Mouse (Mus musculus): Measurements from ENCODE around the gene St5. TPM values are rescaled to one million over a fixed set of nuclear protein-coding genes. Genes with fewer than 3 reads are reported as not detected.

St5 gene
- polyA plus RNA-seq, 1 experiment: 1.0 TPM

DNA sequence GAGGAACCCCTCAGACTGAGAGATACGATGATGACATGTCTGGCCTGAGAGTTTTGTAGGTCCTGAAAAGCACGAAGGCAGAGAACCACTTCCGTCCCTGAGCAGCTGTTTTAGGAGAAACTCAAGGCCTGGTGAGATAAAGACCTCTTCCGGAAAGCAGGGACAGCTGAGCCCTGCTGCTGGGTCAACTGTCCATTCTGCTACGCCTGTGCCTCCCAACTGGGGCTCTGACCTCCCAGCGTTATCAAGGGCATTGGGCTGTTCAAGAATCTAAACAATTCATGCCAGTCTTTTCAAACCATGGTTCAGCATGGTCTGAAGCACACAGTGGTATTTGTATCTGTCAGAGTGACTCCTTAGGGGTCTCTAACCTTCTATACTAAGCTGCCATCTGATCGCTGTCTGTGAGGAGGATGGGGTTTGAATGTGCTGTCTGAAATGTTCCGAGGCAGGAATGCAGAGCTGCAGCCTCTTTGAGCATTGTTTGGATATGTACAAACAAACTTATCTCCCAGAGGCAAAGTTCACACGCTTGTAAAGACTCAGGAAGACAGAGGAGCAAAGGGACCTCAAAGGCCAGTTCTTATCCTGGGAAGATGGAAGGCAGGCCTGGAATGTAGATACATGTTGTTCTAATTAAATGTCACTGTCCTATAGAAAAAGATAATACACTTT is 74.3 kb downstream of the St5 start:
- Histone ChIP-seq H3K27ac (ENCODE audit: insufficient read depth, low read depth, low read length) (no peak overlapping the region), H3K4me1 (ENCODE audit: control insufficient read depth, insufficient read depth, low read length) (peaks cover 3% of the 10 kb centered on the region; the same call in 1 of the 2 replicates), H3K4me3 (ENCODE audit: insufficient read depth, low read length) (no peak overlapping the region)
- TF ChIP-seq CTCF (IDR thresholded peaks at IDR 0.05; ENCODE audit: low read depth, low read length): no peak
- no peak for TF ChIP-seq POLR2A (IDR thresholded peaks at IDR 0.05; ENCODE audit: borderline replicate concordance, low read depth, low read length)

DNA sequence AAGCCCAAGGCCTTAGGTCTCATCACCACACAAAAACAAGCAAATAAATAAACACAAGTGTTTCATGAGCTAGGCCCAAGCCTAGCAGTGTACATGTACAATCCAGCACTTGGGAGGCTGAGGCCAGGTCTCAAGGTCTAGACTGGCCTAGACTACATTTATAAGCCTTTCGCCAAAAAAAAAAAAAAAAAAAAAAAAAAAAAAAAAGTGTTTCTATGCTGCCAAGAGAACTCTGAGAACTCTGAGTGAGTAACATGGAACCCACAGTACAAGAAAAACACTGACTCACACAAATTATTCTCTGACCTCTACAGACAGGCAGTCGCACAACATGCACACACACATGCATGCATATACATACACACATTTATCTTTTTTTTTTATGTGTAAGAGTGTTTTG is 75.6 kb downstream of the St5 start:
- Histone ChIP-seq H3K4me1 (ENCODE audit: control insufficient read depth, insufficient read depth, low read length) (peaks cover 3% of the 10 kb centered on the region; the same call in 1 of the 2 replicates), H3K27ac (ENCODE audit: insufficient read depth, low read depth, low read length) (no peak overlapping the region), H3K4me3 (ENCODE audit: insufficient read depth, low read length) (no peak overlapping the region)
- TF ChIP-seq POLR2A (IDR thresholded peaks at IDR 0.05; ENCODE audit: borderline replicate concordance, low read depth, low read length) (no peak), CTCF (IDR thresholded peaks at IDR 0.05; ENCODE audit: low read depth, low read length) (no peak)

DNA sequence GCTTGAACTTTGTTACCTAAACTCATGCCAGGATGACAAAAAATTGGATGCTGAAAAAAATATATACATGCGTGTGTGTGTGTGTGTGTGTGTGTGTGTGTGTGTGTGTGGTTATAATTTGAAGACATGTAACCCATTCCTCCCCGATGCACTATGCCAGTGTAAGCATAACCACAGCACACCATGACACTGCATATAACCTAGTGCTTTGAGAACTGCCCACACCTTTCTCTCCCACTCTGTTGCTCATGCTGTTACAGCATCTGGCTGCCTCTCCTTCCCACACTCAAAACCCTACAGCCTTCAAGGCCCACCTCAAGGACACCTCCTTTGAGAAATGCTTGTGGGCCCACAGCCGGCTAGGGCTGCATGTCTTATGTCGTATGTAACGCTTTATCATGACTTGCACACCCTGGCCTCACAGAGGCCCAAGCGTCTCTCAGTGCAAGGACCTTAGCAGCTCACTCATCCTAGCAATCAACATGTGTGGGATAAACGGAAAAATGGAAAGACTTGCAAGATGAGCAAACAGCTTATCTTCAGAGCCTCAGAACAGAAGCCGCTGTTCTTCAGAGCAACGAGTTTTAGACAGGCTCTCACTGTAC is 81.1 kb downstream of the St5 start:
- Histone ChIP-seq H3K4me3 (ENCODE audit: insufficient read depth, low read length) (no peak overlapping the region), H3K4me1 (ENCODE audit: control insufficient read depth, insufficient read depth, low read length) (peaks cover 4% of the 10 kb centered on the region), H3K27ac (ENCODE audit: insufficient read depth, low read depth, low read length) (no peak overlapping the region)
- no peak for TF ChIP-seq CTCF (IDR thresholded peaks at IDR 0.05; ENCODE audit: low read depth, low read length)

DNA sequence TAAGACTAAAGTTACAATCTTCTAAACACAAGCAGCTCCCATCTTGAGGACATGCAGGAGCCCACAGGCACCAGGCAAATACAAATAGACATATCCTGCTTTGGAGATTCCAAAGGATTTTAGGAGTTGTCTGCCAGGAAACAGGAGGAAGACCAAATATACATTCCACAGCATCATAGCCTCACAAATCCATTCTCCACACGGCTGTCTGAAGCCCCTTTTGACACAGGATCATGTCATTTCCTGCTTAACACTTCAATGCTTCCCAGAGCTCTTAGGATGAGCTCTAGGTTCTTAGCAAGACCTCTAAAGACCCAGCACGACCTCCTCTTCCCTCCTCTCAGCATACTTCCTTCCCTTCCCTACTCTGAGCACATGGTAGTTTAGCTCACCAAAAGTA is 82.4 kb downstream of the St5 start:
- H3K27ac ChIP-seq (ENCODE audit: insufficient read depth, low read depth, low read length): no peak overlapping the region
- H3K4me1 ChIP-seq (ENCODE audit: control insufficient read depth, insufficient read depth, low read length): peaks cover 4% of the 10 kb centered on the region
- H3K4me3 ChIP-seq (ENCODE audit: insufficient read depth, low read length): no peak overlapping the region
- TF ChIP-seq CTCF (IDR thresholded peaks at IDR 0.05; ENCODE audit: low read depth, low read length) (no peak), POLR2A (IDR thresholded peaks at IDR 0.05; ENCODE audit: borderline replicate concordance, low read depth, low read length) (no peak)

GRCm38 (mm10) chr7:109620288-109620687 is 83.1 kb downstream of the St5 start:
- H3K27ac ChIP-seq (ENCODE audit: insufficient read depth, low read depth, low read length): no peak overlapping the region
- no peak overlapping the region for H3K4me3 ChIP-seq (ENCODE audit: insufficient read depth, low read length)
- no peak for TF ChIP-seq CTCF (IDR thresholded peaks at IDR 0.05; ENCODE audit: low read depth, low read length)
- TF ChIP-seq POLR2A (IDR thresholded peaks at IDR 0.05; ENCODE audit: borderline replicate concordance, low read depth, low read length): no peak
- peaks cover 4% of the 10 kb centered on the region for H3K4me1 ChIP-seq (ENCODE audit: control insufficient read depth, insufficient read depth, low read length)

DNA sequence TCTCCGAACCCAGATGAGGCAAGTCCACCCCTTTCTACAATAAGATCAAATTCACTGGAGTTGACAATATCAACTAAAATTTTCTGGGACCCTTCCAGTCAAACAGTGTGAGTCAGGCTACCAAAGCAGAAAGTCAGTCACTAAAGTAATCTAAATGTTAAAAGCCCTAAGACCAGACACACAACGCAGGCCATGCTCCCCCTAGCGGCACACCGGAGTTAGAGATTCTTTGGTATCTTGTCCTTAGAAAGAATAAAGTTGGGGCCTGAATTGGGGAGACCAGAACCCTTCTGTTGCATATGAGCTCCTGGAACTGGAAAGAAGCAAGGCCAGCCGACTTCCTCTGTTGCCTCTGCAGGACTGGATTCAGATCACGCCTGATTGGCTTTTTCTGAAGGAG is 84.7 kb downstream of the St5 start:
- Histone ChIP-seq H3K4me1 (ENCODE audit: control insufficient read depth, insufficient read depth, low read length) (peaks cover 10% of the 10 kb centered on the region), H3K27ac (ENCODE audit: insufficient read depth, low read depth, low read length) (no peak overlapping the region), H3K4me3 (ENCODE audit: insufficient read depth, low read length) (no peak overlapping the region)
- TF ChIP-seq CTCF (IDR thresholded peaks at IDR 0.05; ENCODE audit: low read depth, low read length): peak; percentile 91
- no peak for TF ChIP-seq POLR2A (IDR thresholded peaks at IDR 0.05; ENCODE audit: borderline replicate concordance, low read depth, low read length)

- no peak overlapping the region for H3K27ac ChIP-seq (ENCODE audit: insufficient read depth, low read depth, low read length)
- no peak overlapping the region for H3K4me3 ChIP-seq (ENCODE audit: insufficient read depth, low read length)
- peaks cover 15% of the 10 kb centered on the region for H3K4me1 ChIP-seq (ENCODE audit: control insufficient read depth, insufficient read depth, low read length)
- TF ChIP-seq CTCF (IDR thresholded peaks at IDR 0.05; ENCODE audit: low read depth, low read length) (no peak), POLR2A (IDR thresholded peaks at IDR 0.05; ENCODE audit: borderline replicate concordance, low read depth, low read length) (no peak)
Observed at GRCm38 (mm10) chr7:109617838-109618237, 85.6 kb downstream of the St5 start.

GRCm38 (mm10) chr7:109616034-109616979 is 87.1 kb downstream of the St5 start:
- H3K4me1 ChIP-seq (ENCODE audit: control insufficient read depth, insufficient read depth, low read length): peaks cover 16% of the 10 kb centered on the region
- no peak for TF ChIP-seq CTCF (IDR thresholded peaks at IDR 0.05; ENCODE audit: low read depth, low read length)
- no peak for TF ChIP-seq POLR2A (IDR thresholded peaks at IDR 0.05; ENCODE audit: borderline replicate concordance, low read depth, low read length)
- H3K27ac ChIP-seq (ENCODE audit: insufficient read depth, low read depth, low read length): no peak overlapping the region
- peak overlapping the region; percentile 44 for H3K4me3 ChIP-seq (ENCODE audit: insufficient read depth, low read length)

- Histone ChIP-seq H3K4me3 (ENCODE audit: insufficient read depth, low read length) (no peak overlapping the region), H3K27ac (ENCODE audit: insufficient read depth, low read depth, low read length) (no peak overlapping the region), H3K4me1 (ENCODE audit: control insufficient read depth, insufficient read depth, low read length) (peaks cover 16% of the 10 kb centered on the region)
- TF ChIP-seq POLR2A (IDR thresholded peaks at IDR 0.05; ENCODE audit: borderline replicate concordance, low read depth, low read length) (no peak), CTCF (IDR thresholded peaks at IDR 0.05; ENCODE audit: low read depth, low read length) (no peak)
Observed at GRCm38 (mm10) chr7:109615601-109616000, 87.8 kb downstream of the St5 start.

GRCm38 (mm10) chr7:109614939-109615338 is 88.5 kb downstream of the St5 start:
- Histone ChIP-seq H3K4me1 (ENCODE audit: control insufficient read depth, insufficient read depth, low read length) (peaks cover 18% of the 10 kb centered on the region), H3K4me3 (ENCODE audit: insufficient read depth, low read length) (no peak overlapping the region), H3K27ac (ENCODE audit: insufficient read depth, low read depth, low read length) (no peak overlapping the region)
- no peak for TF ChIP-seq POLR2A (IDR thresholded peaks at IDR 0.05; ENCODE audit: borderline replicate concordance, low read depth, low read length)
- no peak for TF ChIP-seq CTCF (IDR thresholded peaks at IDR 0.05; ENCODE audit: low read depth, low read length)

All from bone marrow macrophage, adult 2 months (primary cell).